Mouse (Mus musculus): ENCODE results near the gene Hoxa5.

- TF ChIP-seq GATA1 (IDR thresholded peaks at IDR 0.05; ENCODE audit: borderline replicate concordance, low read length) (no peak), FLI1 (IDR thresholded peaks at IDR 0.05; ENCODE audit: low read length) (no peak)
Measured at GRCm38 (mm10) chr6:52177061-52177735, 27.2 kb downstream of the Hoxa5 start, which contains the start of gene 5730596B20Rik.

Data from megakaryocyte, embryonic 14.5 days (primary cell).